Mouse (Mus musculus) ovary, postnatal 10 days (tissue): ENCODE data around the gene Scn5a.

Experiments used
- DNase-seq: peaks from one replicate; pipeline ENCODE4 v3.0.0; 2022; ENCODE audit warnings: low spot score

Gene Scn5a

GRCm38 (mm10) chr9:119504981-119505658 is 73.7 kb downstream of the Scn5a start:
- DNase-seq = no peak

- no peak for DNase-seq
These were observed 75.2 kb downstream of the Scn5a start for GRCm38 (mm10) chr9:119503613-119504012.

GRCm38 (mm10) chr9:119498885-119499284 is 79.9 kb downstream of the Scn5a start:
- DNase-seq = no peak

- no peak for DNase-seq
These were observed 80.6 kb downstream of the Scn5a start for GRCm38 (mm10) chr9:119498247-119498607.

- DNase-seq = no peak
These were observed 81.1 kb downstream of the Scn5a start for GRCm38 (mm10) chr9:119497546-119498246.

GRCm38 (mm10) chr9:119496960-119497359 is 81.9 kb downstream of the Scn5a start:
- DNase-seq = no peak

GRCm38 (mm10) chr9:119496354-119496753 is 82.5 kb downstream of the Scn5a start:
- DNase-seq = no peak

- no peak for DNase-seq
These were observed 93.9 kb downstream of the Scn5a start for GRCm38 (mm10) chr9:119484868-119485267.

GRCm38 (mm10) chr9:119484420-119484819 is 94.4 kb downstream of the Scn5a start:
- DNase-seq = no peak

- no peak for DNase-seq
These were observed 95.1 kb downstream of the Scn5a start for GRCm38 (mm10) chr9:119483554-119484353.

GRCm38 (mm10) chr9:119481612-119482011 is 97.2 kb downstream of the Scn5a start:
- no peak for DNase-seq

- no peak for DNase-seq
These were observed 99.5 kb downstream of the Scn5a start for GRCm38 (mm10) chr9:119479297-119479696.

GRCm38 (mm10) chr9:119478345-119478744 is 100.5 kb downstream of the Scn5a start:
- DNase-seq = no peak

- no peak for DNase-seq
These were observed 101.1 kb downstream of the Scn5a start for GRCm38 (mm10) chr9:119477754-119478153.

- DNase-seq = no peak
These were observed 103.9 kb downstream of the Scn5a start for GRCm38 (mm10) chr9:119474717-119475611.

- no peak for DNase-seq
These were observed 105.1 kb downstream of the Scn5a start for GRCm38 (mm10) chr9:119473608-119474164.

GRCm38 (mm10) chr9:119473011-119473410 is 105.8 kb downstream of the Scn5a start:
- DNase-seq = no peak

GRCm38 (mm10) chr9:119472412-119472918 is 106.4 kb downstream of the Scn5a start:
- DNase-seq = no peak

- DNase-seq = no peak
These were observed 109.0 kb downstream of the Scn5a start for GRCm38 (mm10) chr9:119469691-119470353.

- DNase-seq = no peak
These were observed 113.2 kb downstream of the Scn5a start for GRCm38 (mm10) chr9:119465595-119465994.

- DNase-seq = no peak
These were observed 113.8 kb downstream of the Scn5a start for GRCm38 (mm10) chr9:119465056-119465455.
